Mouse (Mus musculus) embryo, embryonic 11 days (tissue): ENCODE measurements around the gene Slc16a5.
A peak's percentile ranks its signal among the peaks of the same experiment; 100 is the strongest.

Experiments
- DNase-seq: peaks from one replicate; pipeline ENCODE4 v3.0.0-alpha.2; 2015

Slc16a5 gene

GRCm38 (mm10) chr11:115462243-115462891 is at the start of gene Slc16a5:
Gene Slc16a5, plus strand, starts transcription at chr11:115462474.
- DNase-seq, result no peak

GRCm38 (mm10) chr11:115419531-115420237 is 42.6 kb upstream of the Slc16a5 start, which contains the start of the genes Atp5h and Kctd2:
Gene Atp5h, minus strand, starts transcription at chr11:115419962.
Gene Kctd2, plus strand, starts transcription at chr11:115420128.
- peak; percentile 98 for DNase-seq

GRCm38 (mm10) chr11:115420336-115421190 is 41.7 kb upstream of the Slc16a5 start:
- peak; percentile 70 for DNase-seq

- DNase-seq, result no peak
Observed at GRCm38 (mm10) chr11:115421328-115421727, 40.9 kb upstream of the Slc16a5 start.

DNA sequence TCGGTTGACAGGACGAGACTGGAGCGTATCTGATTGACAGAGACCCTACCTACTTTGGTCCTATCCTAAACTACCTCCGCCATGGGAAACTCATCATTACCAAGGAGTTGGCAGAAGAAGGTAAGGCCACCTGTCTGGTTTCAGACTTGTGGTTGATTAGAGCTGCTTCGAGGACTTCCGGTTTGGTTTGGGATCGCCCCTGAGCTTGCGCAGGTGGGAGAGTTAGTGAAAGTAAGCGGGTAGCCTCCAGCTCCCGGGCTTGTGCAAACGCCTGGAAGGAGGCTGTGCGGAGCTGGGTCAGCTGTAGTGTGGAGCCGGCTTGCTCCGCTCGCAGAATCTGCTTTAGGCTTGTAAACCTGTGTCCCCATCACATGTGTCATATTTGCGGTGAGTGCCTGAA is 40.3 kb upstream of the Slc16a5 start:
- no peak for DNase-seq

DNA sequence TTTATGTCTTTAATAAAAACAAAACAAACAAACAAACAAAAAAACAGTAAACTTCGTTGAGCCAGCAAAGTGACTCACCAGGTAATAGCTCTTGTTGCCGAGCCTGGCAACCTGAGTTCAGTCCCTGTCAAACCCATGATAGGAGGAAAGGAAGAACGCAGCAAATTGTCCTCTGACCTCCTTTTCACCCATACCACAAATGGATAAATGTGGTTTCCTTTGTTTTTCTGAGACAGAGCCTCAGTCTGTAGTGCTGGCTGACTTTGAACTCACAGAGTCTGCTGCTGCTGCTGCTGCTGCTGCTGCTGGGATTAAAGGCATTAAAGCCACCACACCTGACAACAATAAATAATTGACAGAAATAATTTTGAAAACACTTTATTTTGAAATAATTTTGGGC is 39.2 kb upstream of the Slc16a5 start:
- DNase-seq, result no peak

DNA sequence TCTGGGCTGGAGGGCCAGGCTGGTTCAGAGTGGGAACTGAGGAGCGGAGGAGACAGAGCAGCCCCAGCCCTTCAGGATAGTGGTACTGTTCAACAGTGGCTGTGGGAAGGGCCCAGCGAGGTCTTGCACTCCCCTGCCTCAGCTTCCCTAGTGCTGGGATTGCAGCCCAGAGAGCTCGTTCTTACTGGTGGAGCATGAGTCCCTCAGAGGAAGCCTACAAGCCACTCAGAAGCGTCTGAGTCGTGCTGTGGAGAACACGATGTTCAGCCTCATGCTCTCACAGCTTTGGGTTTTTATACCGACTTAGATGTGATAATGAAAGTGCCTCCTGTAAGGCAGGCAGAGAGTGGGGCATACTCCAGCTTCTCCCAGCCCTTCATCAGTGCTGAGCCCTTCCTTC is 37.6 kb upstream of the Slc16a5 start:
- DNase-seq, result no peak

DNA sequence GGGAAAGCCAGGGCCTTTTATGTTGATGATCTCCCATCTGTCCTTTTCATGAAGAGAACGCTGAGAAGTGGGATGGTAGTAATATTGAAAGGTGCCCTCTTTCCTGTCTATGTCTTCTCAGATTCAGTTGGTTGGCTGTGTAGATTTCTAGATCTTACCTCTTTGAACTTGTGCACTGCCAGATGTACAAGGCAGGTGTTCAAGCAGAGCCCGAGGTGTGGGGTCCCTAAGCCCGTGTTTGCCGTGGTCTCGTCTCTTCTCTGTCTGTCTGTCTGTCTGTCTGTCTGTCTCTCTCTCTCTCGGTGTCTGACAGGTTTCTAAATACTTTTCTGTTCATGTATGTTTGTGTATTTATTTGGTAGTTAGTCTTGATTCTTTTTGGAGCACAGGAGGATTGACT is 36.6 kb upstream of the Slc16a5 start:
- DNase-seq, result no peak

- peak; percentile 93 for DNase-seq
Observed at GRCm38 (mm10) chr11:115427482-115428331, 34.6 kb upstream of the Slc16a5 start.

DNA sequence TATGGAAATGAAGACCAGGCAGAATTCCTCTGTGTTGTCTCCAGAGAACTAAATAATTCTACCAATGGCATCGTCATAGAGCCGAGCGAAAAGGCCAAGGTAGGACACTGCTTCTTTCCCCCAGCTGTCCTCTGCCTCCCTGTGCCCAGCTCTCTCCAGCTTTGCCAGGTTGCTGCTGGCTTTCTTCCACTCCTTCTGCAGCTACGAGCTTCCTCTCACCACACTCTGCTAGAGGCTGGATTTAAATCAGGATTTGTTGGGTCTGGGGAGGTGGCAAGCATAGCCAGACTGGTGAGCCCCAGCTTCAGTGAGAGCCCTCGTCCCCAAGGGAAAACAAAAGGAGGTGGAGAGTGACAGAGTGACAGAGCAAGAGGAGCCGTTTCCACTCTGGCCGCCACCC is 33.0 kb upstream of the Slc16a5 start:
- no peak for DNase-seq

DNA sequence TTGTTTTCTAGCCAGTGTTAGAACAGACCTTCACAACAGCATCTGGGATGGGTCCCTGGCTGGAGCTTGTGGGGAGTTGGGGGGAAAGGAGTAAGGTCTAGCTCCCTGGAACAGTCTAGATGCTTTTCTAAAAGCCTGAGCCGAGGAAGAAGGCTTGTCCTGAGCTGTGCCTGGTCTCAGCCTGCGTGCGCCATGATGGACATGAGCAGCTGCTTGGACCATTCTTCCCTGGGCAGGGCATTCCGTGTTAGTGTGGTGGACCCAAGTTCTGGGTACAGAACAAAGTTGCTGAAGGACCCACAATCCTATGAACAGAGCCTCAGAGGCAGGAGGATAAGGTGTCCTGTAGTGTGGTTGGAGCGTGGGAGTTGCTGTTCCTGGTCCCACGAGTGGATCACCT is 31.7 kb upstream of the Slc16a5 start:
- DNase-seq, result no peak

- no peak for DNase-seq
Observed at GRCm38 (mm10) chr11:115432814-115433213, 29.5 kb upstream of the Slc16a5 start.

DNA sequence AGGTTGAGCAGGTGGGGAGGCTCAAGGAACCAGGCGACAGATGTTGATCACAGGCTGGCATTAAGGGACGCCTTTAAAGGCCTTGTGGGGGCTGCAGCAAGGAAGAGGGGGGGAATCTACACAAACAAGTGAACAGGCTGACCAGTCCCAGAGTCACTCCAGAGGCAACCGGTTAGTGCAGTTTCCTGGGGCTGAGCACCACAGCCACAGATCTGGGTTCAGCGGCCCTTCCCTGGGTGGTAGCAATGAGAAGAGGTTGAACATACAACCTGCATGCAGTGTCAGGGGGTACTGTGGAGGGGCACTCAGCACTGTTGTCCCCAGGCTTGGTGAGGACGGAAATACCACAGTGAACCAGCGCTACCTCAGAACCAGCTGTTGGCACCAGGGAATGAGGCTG is 28.9 kb upstream of the Slc16a5 start:
- DNase-seq, result no peak

DNA sequence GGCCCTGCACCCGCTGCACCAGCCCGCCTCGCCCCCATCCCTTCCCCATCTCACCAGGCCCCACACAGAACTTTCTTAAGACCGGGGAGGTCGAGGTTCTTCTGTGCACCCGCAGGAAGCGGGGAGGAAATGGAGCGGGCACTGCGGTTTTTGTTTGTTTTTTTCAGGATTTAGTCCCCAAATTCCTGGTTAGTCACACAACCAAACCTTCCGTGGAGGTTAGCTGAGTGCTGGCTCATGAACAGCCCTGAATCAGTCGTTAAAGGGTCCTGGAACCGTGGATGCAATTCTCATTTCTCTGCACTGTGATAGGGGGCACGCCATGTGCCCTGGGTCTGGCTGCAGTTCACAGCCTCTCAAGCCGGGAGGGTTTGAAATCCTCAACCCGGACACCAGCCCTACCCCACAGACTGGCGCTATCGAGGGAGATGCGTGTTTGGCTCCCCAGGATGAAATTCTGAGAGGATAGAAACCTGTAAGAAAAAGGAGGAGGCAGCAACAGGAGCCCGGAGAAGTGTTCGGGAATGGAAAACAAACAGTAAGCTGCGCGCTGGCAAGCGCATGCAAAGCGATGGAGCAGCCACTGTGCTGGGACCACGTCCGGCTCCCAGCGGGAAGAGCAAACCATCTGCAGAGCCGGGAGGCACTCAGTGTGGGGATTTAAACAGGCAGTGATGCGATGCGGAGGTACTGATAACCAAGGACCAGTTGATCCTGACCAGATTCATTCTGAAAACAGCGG is 26.5 kb upstream of the Slc16a5 start:
- DNase-seq, result peak; percentile 79

DNA sequence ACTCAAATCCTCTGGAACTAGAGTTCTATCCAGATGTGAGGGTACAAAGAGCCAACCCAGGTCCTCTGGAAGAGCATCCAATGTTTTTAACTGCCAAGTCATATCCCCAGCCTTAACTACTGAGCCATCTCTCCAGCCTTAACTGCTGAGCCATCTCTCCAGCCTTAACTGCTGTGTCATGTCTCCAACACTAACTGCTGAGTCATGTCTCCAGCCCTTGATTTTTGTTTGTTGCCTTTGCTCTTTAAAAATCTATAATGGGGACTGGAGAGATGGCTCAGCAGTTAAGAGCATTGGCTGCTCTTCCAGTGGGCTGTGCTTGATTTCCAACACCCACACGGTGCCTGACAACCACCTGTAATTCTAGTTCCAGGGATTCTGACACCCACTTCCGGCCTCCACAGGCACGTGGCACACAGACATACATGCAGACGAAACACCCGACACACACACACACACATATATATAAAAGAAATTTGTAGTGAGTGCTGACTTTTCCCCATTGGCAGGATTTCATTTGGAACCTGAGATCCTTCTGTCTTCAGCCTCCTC is 24.6 kb upstream of the Slc16a5 start:
- no peak for DNase-seq

- DNase-seq, result no peak
Observed at GRCm38 (mm10) chr11:115439326-115439725, 22.9 kb upstream of the Slc16a5 start.

DNA sequence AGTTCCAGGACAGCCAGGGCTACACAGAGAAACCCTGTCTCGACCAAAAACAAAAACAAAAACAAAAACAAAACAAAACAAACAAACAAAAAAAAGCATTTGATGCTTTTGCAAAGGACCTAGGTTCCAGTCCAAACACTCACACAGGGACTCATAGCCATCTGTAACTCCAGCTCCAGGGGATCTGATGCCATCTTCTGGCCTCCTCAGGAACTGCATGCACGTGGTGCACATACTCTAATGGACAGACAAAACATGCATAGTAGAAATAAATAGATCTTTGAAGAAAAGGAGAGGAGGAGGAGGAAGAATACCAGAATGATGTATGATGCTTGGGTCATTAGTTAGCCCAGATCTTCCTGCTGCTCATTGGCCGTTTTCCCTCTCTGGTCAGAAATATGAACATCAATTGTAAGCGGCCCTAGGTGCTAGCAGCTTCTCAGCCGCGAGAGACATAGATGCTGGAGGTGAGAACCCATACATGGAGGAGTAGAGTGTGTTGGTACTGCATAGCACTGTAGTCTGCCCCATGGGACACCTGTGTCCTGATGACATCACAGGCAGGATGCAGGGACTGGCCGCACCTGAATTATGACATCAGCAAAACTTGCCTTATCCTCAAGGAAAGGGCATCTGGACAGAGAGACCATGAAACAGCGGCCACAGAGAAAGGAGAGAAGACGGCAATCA is 22.2 kb upstream of the Slc16a5 start, which contains the start of gene Trim80:
Gene Trim80, plus strand, starts transcription at position 640 of the 690 bp plus-strand sequence.
- DNase-seq, result no peak

GRCm38 (mm10) chr11:115441417-115441816 is 20.9 kb upstream of the Slc16a5 start:
- DNase-seq, result no peak

GRCm38 (mm10) chr11:115446906-115447305 is 15.4 kb upstream of the Slc16a5 start:
- no peak for DNase-seq

- DNase-seq, result no peak
Observed at GRCm38 (mm10) chr11:115447321-115447885, 14.9 kb upstream of the Slc16a5 start.
